Mouse (Mus musculus) MN1 (cell line): ENCODE measurements at regions not wholly inside any gene's neighbourhood (a gene's known extent, or its start where the extent isn't known, plus 50 kb on each side); places are given as distances from the start of the nearest gene placed in this dataset.

ENCODE experiments used
- DNase-seq: peaks from one replicate; pipeline ENCODE4 v3.0.0-alpha.2; 2016; ENCODE audit warnings: low spot score

- peak; percentile 93 for DNase-seq
Observed at GRCm38 (mm10) chr5:149338016-149338696, 73.4 kb upstream of the Medag start.

GRCm38 (mm10) chr5:149338697-149339078 is 72.9 kb upstream of the Medag start:
- no peak for DNase-seq

DNA sequence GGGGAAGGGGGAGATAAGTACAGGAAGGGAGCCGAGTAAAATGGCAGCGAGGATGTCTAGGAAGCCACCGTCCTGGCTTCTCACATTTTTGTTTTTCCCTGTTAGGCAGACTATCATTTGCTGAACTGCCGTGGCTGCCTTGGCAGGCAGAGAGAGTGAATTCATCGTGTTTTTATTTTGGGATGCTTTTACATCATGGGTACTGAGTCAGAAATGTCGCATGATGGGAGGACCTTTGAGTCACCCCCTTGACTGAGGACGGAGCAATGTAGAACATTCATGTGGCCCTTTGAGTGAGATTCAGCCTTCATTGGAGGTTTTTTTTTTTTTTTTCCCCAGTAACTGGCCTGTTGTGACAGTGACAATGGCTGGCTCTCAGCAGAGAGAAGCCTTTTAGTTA is 71.2 kb upstream of the Medag start:
- no peak for DNase-seq

- DNase-seq = no peak
Observed at GRCm38 (mm10) chr5:149341461-149341860, 70.1 kb upstream of the Medag start.

- DNase-seq = no peak
Observed at GRCm38 (mm10) chr5:149343610-149344527, 67.7 kb upstream of the Medag start.

- no peak for DNase-seq
Observed at GRCm38 (mm10) chr5:149344528-149344855, 67.1 kb upstream of the Medag start.

DNA sequence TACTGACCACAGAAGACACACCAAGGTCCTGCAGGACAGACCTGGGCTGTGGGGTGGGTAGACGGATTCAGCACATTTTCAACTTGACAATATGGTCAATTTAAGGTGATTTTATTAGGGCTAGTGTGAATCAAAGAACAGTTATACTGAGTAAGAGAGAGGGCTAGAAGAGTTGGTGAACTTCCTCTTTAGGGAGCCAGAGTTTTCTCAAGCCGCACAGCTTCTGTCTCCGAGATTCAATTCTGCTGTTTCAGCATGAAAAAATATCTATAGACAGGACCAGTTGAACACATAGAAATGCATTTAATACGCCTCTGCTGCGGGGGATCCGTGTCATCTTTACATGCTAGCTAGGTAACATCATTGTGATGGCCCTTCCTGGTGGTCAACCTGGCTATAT is 66.4 kb upstream of the Medag start:
- DNase-seq = no peak

GRCm38 (mm10) chr5:149349685-149350084 is 61.9 kb upstream of the Medag start:
- no peak for DNase-seq

DNA sequence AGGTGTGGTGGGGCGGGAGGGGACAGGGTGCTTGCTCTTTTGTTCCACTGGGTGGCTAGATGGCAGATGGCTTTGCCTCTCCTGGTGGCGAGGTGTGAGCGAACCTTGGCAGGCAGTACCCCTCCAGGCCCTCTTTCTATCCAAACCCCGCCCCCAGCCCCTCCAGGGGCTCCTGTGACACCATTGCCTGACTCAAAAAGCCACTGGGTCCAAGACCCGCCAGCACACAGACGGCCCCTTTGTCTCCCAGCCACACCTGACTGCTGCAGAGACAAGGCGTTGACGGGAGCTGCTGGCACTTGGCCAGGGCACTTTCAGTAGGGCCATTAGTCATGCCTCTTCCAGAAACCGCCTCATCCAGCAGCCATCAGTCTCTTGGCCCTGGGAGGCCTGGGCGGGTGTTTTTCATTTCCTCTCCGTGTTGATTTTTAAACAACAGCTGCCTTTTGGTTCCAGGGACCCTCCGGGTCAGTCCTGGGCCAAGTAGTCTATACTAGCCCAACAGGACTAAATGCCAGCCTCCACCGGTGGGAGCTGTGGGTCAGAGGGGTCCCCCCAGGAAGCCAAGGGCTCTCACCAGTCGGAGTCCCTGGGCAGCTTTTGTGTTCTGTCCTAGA is 58.4 kb upstream of the Medag start:
- DNase-seq = peak; percentile 93

GRCm38 (mm10) chr5:149354448-149355115 is 57.0 kb upstream of the Medag start:
- DNase-seq = no peak

DNA sequence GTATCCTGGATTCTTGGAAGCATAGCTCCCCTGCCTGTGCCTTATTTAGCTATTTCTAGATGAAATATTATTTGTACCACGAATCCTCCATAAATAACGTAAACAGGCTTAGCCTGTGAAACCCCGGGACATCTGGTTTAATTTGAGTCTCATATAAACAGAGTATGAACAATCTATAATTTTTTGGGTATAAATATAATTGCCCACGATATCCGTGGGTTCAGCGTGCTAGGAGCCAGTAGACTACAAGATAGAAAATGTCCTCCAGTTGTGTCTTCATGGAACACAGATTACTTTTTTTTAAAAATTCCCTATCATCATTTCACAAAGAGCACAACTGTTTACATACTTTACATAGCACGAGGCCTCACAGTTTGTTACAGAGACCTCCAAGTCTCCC is 56.4 kb upstream of the Medag start:
- DNase-seq = no peak

GRCm38 (mm10) chr5:149356970-149357369 is 54.6 kb upstream of the Medag start:
- no peak for DNase-seq
